17 mouse cellular contexts compared by ENCODE assay signal in genomic region chr3:107241389-107242094, GRCm38 (mm10). TPM values are rescaled to one million over a fixed set of nuclear protein-coding genes. Genes with fewer than 3 reads are reported as not detected.
DNase-seq lines count a peak whose midpoint lies in the region; ATAC-seq and TF ChIP-seq lines count a peak whose summit lies in the region.
"Had no signal": no experiment of that assay in that cellular context is flagged by ENCODE, and none has a peak within 500 bp of the region (broad histone marks: within the 10 kb centered on the region; RNA-seq: fewer than 3 reads in every experiment).

No protein-coding gene starts in this region.

- H3K27ac ChIP-seq in forebrain, embryonic 14.5 days (ENCODE audit: low read depth, low read length): no peak overlapping the region
- H3K27ac ChIP-seq in midbrain, postnatal 0 days (ENCODE audit: low read depth, low read length): no peak overlapping the region
- H3K27ac ChIP-seq: midbrain, embryonic 12.5 days had no signal

- H3K9me3 ChIP-seq in forebrain, embryonic 14.5 days (replicated peaks; ENCODE audit: control insufficient read depth, low read length): no peaks in the 10 kb centered on the region
- H3K9me3 ChIP-seq in midbrain, postnatal 0 days (ENCODE audit: low read length): no peaks in the 10 kb centered on the region
- H3K9me3 ChIP-seq: midbrain, embryonic 12.5 days had no signal

- 11% methylated on average over 14 of the region's 14 CpGs for WGBS in forebrain, embryonic 14.5 days
- 23% methylated on average over 14 of the region's 14 CpGs for WGBS in midbrain, postnatal 0 days

- peak; percentile 38 for DNase-seq in adrenal gland, postnatal 14 days
- no peak for DNase-seq in adrenal gland, adult (ENCODE audit: inconsistent age in 2 of 2, low spot score in 1 of 2)
- peak; percentile 57 for DNase-seq in kidney, adult 9 months
- no peak for DNase-seq in kidney, postnatal 4 days
- peak; percentile 74 for DNase-seq in forebrain, embryonic 14.5 days (ENCODE audit: low spot score)
- DNase-seq in midbrain, postnatal 0 days (ENCODE audit: low spot score): peak; percentile 26
- no peak for DNase-seq in layer of hippocampus, postnatal 25 days (ENCODE audit: extremely low spot score in 1 of 2, low spot score in 1 of 2)
- DNase-seq in urinary bladder, postnatal 36 days (ENCODE audit: low spot score in 2 of 2): no peak
- DNase-seq: cerebellum, adult 9-10 months; lung, postnatal 10 days; thymus, adult 18-20 months had no signal

- no peak overlapping the region for H3K4me3 ChIP-seq in forebrain, embryonic 14.5 days (ENCODE audit: low read depth, low read length)
- no peak overlapping the region for H3K4me3 ChIP-seq in midbrain, postnatal 0 days (ENCODE audit: low read depth, low read length)
- H3K4me3 ChIP-seq: midbrain, embryonic 12.5 days had no signal

- TF ChIP-seq CTCF in midbrain, postnatal 0 days (IDR thresholded peaks at IDR 0.05): no peak

- no peaks in the 10 kb centered on the region for H3K27me3 ChIP-seq in forebrain, embryonic 14.5 days (replicated peaks; ENCODE audit: control insufficient read depth, insufficient read depth, low read length)
- H3K27me3 ChIP-seq in midbrain, postnatal 0 days (ENCODE audit: insufficient read depth, low read length): no peaks in the 10 kb centered on the region

- H3K36me3 ChIP-seq in forebrain, embryonic 14.5 days (ENCODE audit: control insufficient read depth, insufficient read depth, low read length): no peaks in the 10 kb centered on the region
- H3K36me3 ChIP-seq in midbrain, postnatal 0 days (ENCODE audit: insufficient read depth, low read length): no peaks in the 10 kb centered on the region
- H3K36me3 ChIP-seq: midbrain, embryonic 12.5 days had no signal

- peak; percentile 73 for ATAC-seq in forebrain, embryonic 14.5 days
- ATAC-seq in midbrain, postnatal 0 days (ENCODE audit: low FRiP score): no peak

- H3K9ac ChIP-seq in forebrain, embryonic 14.5 days (ENCODE audit: low read length): peak overlapping the region; percentile 21; the same call in 1 of the 2 replicates
- H3K9ac ChIP-seq in midbrain, postnatal 0 days (replicated peaks; ENCODE audit: low read length, poor library complexity, severe bottlenecking): no peak overlapping the region
- H3K9ac ChIP-seq: midbrain, embryonic 12.5 days had no signal

- peak overlapping the region; percentile 23; the same call in 1 of the 2 replicates for H3K4me2 ChIP-seq in forebrain, embryonic 14.5 days (ENCODE audit: low read length)
- H3K4me2 ChIP-seq in midbrain, postnatal 0 days (ENCODE audit: low read depth, low read length, poor library complexity, severe bottlenecking): no peak overlapping the region
- H3K4me2 ChIP-seq: liver, embryonic 11.5 days; midbrain, embryonic 12.5 days had no signal

- H3K4me1 ChIP-seq in forebrain, embryonic 14.5 days (ENCODE audit: control insufficient read depth, insufficient read depth, low read length): peaks cover 10% of the 10 kb centered on the region
- peaks cover 3% of the 10 kb centered on the region; the same call in 1 of the 2 replicates for H3K4me1 ChIP-seq in midbrain, postnatal 0 days (ENCODE audit: insufficient read depth, low read length)

RNA-seq across cellular contexts. Expression of gene Prok1, which starts 2.0 kb away (rescaled TPM):
- total RNA-seq in adrenal gland, postnatal 14 days (2021): 0.26 and 1.3 TPM in 2 replicates
- not detected in 2 replicates for polyA plus RNA-seq in forebrain, embryonic 14.5 days (2014; fragmentation: Nextera tagmentation; extraction: Ambion mirVana)
- 0.14 and 0.33 TPM in 2 replicates for total RNA-seq in midbrain, postnatal 0 days (2014; rRNA removed)
- polyA plus RNA-seq in midbrain, postnatal 0 days (2015; fragmentation: Nextera tagmentation; extraction: Ambion mirVana): 0.09 and 0.16 TPM in 2 replicates
- total RNA-seq in layer of hippocampus, postnatal 25 days (2021): under 1 TPM in 1 of 2 experiments, not detected in 1; 0.07 TPM
- total RNA-seq: left cerebral cortex, postnatal 10 days had no signal
- polyA plus RNA-seq: heart, postnatal 0 days; liver, embryonic 11.5 days; midbrain, embryonic 12.5 days had no signal

RNA-seq across cellular contexts. Expression of gene A630076J17Rik, which starts 11.1 kb away (rescaled TPM):
- not detected in 2 replicates for total RNA-seq in adrenal gland, postnatal 14 days (2021)
- not detected in 2 replicates for polyA plus RNA-seq in forebrain, embryonic 14.5 days (2014; fragmentation: Nextera tagmentation; extraction: Ambion mirVana)
- not detected in 2 replicates for total RNA-seq in midbrain, postnatal 0 days (2014; rRNA removed)
- 0.20 TPM in 1 of 2 replicates, not detected in the other for polyA plus RNA-seq in midbrain, postnatal 0 days (2015; fragmentation: Nextera tagmentation; extraction: Ambion mirVana)
- not detected for total RNA-seq in layer of hippocampus, postnatal 25 days (2021)
- total RNA-seq: left cerebral cortex, postnatal 10 days had no signal
- polyA plus RNA-seq: large intestine, adult 2 months; liver, embryonic 11.5 days; midbrain, embryonic 12.5 days; neural tube, embryonic 14.5 days had no signal

RNA-seq across cellular contexts. Expression of gene Cym, which starts 20.0 kb away (rescaled TPM):
- not detected in 2 replicates for total RNA-seq in adrenal gland, postnatal 14 days (2021)
- not detected in 2 replicates for polyA plus RNA-seq in forebrain, embryonic 14.5 days (2014; fragmentation: Nextera tagmentation; extraction: Ambion mirVana)
- total RNA-seq in midbrain, postnatal 0 days (2014; rRNA removed): 0.19 TPM in 1 of 2 replicates, not detected in the other
- polyA plus RNA-seq in midbrain, postnatal 0 days (2015; fragmentation: Nextera tagmentation; extraction: Ambion mirVana): 0.16 TPM in 1 of 2 replicates, not detected in the other
- not detected for total RNA-seq in layer of hippocampus, postnatal 25 days (2021)
- polyA plus RNA-seq: midbrain, embryonic 12.5 days had no signal

RNA-seq across cellular contexts. Expression of gene Lamtor5, which starts 37.1 kb away (rescaled TPM):
- 73.8 and 81.7 TPM in 2 replicates for total RNA-seq in adrenal gland, postnatal 14 days (2021)
- polyA plus RNA-seq in forebrain, embryonic 14.5 days (2014; fragmentation: Nextera tagmentation; extraction: Ambion mirVana): 242 and 292 TPM in 2 replicates
- total RNA-seq in midbrain, postnatal 0 days (2014; rRNA removed): 66.7 and 69.9 TPM in 2 replicates
- polyA plus RNA-seq in midbrain, postnatal 0 days (2015; fragmentation: Nextera tagmentation; extraction: Ambion mirVana): 153 and 173 TPM in 2 replicates
- total RNA-seq in layer of hippocampus, postnatal 25 days (2021): 10 to 100 TPM; 54.9 to 69.3 TPM

RNA-seq across cellular contexts. Expression of gene Slc16a4, which starts 49.5 kb away (rescaled TPM):
- total RNA-seq in adrenal gland, postnatal 14 days (2021): 0.44 and 0.49 TPM in 2 replicates
- 2.2 and 2.6 TPM in 2 replicates for polyA plus RNA-seq in forebrain, embryonic 14.5 days (2014; fragmentation: Nextera tagmentation; extraction: Ambion mirVana)
- 1.4 and 1.5 TPM in 2 replicates for total RNA-seq in midbrain, postnatal 0 days (2014; rRNA removed)
- polyA plus RNA-seq in midbrain, postnatal 0 days (2015; fragmentation: Nextera tagmentation; extraction: Ambion mirVana): 2.0 and 2.4 TPM in 2 replicates
- total RNA-seq in layer of hippocampus, postnatal 25 days (2021): 1 to 10 TPM; 1.0 to 1.9 TPM

Comparison
In these comparisons a context has a peak if more than half of its experiments do, and no peak if none do; other contexts are left out.
1. DNase-seq: peak in adrenal gland, postnatal 14 days (single experiment), kidney, adult 9 months (single experiment), forebrain, embryonic 14.5 days (single experiment) and midbrain, postnatal 0 days (single experiment); none in adrenal gland, adult (0 of 2), kidney, postnatal 4 days (0 of 2), layer of hippocampus, postnatal 25 days (0 of 2) and urinary bladder, postnatal 36 days (0 of 2).